13 mouse cellular contexts compared by ENCODE assay signal in genomic region chr7:98483268-98483607, GRCm38 (mm10). TPM values are rescaled to one million over a fixed set of nuclear protein-coding genes. Genes with fewer than 3 reads are reported as not detected.
DNase-seq lines count a peak whose midpoint lies in the region; ATAC-seq lines count a peak whose summit lies in the region.
"Had no signal": no experiment of that assay in that cellular context is flagged by ENCODE, and none has a peak within 500 bp of the region (broad histone marks: within the 10 kb centered on the region; RNA-seq: fewer than 3 reads in every experiment).

No protein-coding gene starts in this region.

- H3K27me3 ChIP-seq in kidney, embryonic 14.5 days (ENCODE audit: control insufficient read depth, insufficient read depth, low read length): no peaks in the 10 kb centered on the region
- H3K27me3 ChIP-seq in intestine, embryonic 16.5 days (replicated peaks; ENCODE audit: control insufficient read depth, insufficient read depth, low read length): 0 out of 2 replicates have a peak, but pooled peaks cover 2% of the 10 kb centered on the region
- H3K27me3 ChIP-seq in stomach, embryonic 16.5 days (ENCODE audit: control insufficient read depth, insufficient read depth, low read length): no peaks in the 10 kb centered on the region
- H3K27me3 ChIP-seq in hindbrain, embryonic 12.5 days: peaks cover 5% of the 10 kb centered on the region

- DNase-seq in kidney, adult 8-10 months: no peak
- peak; percentile 19 for DNase-seq in thymus, postnatal 14 days
- DNase-seq in thymus, postnatal 36 days: no peak
- DNase-seq in right cerebral cortex, postnatal 25 days: no peak
- DNase-seq: adrenal gland, postnatal 25 days; right cerebral cortex, postnatal 14 days had no signal

- no peak overlapping the region; the same call in 1 of the 2 replicates for H3K4me2 ChIP-seq in kidney, embryonic 14.5 days (replicated peaks; ENCODE audit: low read depth, low read length)
- no peak overlapping the region; the same call in 1 of the 2 replicates for H3K4me2 ChIP-seq in intestine, embryonic 16.5 days (ENCODE audit: low read depth, low read length)
- H3K4me2 ChIP-seq in stomach, embryonic 16.5 days (ENCODE audit: low read depth, low read length): 0 out of 2 replicates have a peak overlapping the region, but pooled peaks have one; percentile 4
- no peak overlapping the region for H3K4me2 ChIP-seq in hindbrain, embryonic 12.5 days (replicated peaks)
- H3K4me2 ChIP-seq: hindbrain, embryonic 15.5 days; limb, embryonic 12.5 days had no signal

- H3K36me3 ChIP-seq in kidney, embryonic 14.5 days (ENCODE audit: control insufficient read depth, insufficient read depth, low read length): no peaks in the 10 kb centered on the region
- H3K36me3 ChIP-seq in intestine, embryonic 16.5 days (ENCODE audit: control insufficient read depth, insufficient read depth, low read length): no peaks in the 10 kb centered on the region
- no peaks in the 10 kb centered on the region for H3K36me3 ChIP-seq in stomach, embryonic 16.5 days (ENCODE audit: control insufficient read depth, insufficient read depth, low read length)
- no peaks in the 10 kb centered on the region for H3K36me3 ChIP-seq in hindbrain, embryonic 12.5 days
- H3K36me3 ChIP-seq: hindbrain, embryonic 15.5 days; limb, embryonic 12.5 days had no signal

- no peaks in the 10 kb centered on the region for H3K9me3 ChIP-seq in kidney, embryonic 14.5 days (ENCODE audit: control insufficient read depth, low read length)
- no peaks in the 10 kb centered on the region for H3K9me3 ChIP-seq in intestine, embryonic 16.5 days (ENCODE audit: control insufficient read depth, low read length)
- H3K9me3 ChIP-seq in stomach, embryonic 16.5 days (replicated peaks; ENCODE audit: control insufficient read depth, low read length): no peaks in the 10 kb centered on the region
- H3K9me3 ChIP-seq in hindbrain, embryonic 12.5 days (replicated peaks): no peaks in the 10 kb centered on the region
- H3K9me3 ChIP-seq: hindbrain, embryonic 15.5 days; limb, embryonic 12.5 days had no signal

- 34% methylated on average over 8 of the region's 8 CpGs for WGBS in kidney, embryonic 14.5 days
- WGBS in intestine, embryonic 16.5 days: 24% methylated on average over 8 of the region's 8 CpGs
- 24% methylated on average over 8 of the region's 8 CpGs for WGBS in stomach, embryonic 16.5 days
- WGBS in hindbrain, embryonic 12.5 days: 38% methylated on average over 8 of the region's 8 CpGs

- H3K27ac ChIP-seq in kidney, embryonic 14.5 days (ENCODE audit: low read depth, low read length): peak overlapping the region; percentile 73; the same call in 1 of the 2 replicates
- peak overlapping the region; percentile 69 for H3K27ac ChIP-seq in intestine, embryonic 16.5 days (ENCODE audit: low read length)
- H3K27ac ChIP-seq in stomach, embryonic 16.5 days (ENCODE audit: low read length): peak overlapping the region; percentile 81
- H3K27ac ChIP-seq in hindbrain, embryonic 12.5 days: no peak overlapping the region
- H3K27ac ChIP-seq: hindbrain, embryonic 15.5 days; limb, embryonic 12.5 days had no signal

- no peak overlapping the region for H3K4me3 ChIP-seq in kidney, embryonic 14.5 days (ENCODE audit: low read length)
- H3K4me3 ChIP-seq in intestine, embryonic 16.5 days (ENCODE audit: low read length): no peak overlapping the region
- no peak overlapping the region for H3K4me3 ChIP-seq in stomach, embryonic 16.5 days (replicated peaks; ENCODE audit: low read length)
- H3K4me3 ChIP-seq in hindbrain, embryonic 12.5 days: no peak overlapping the region
- H3K4me3 ChIP-seq: hindbrain, embryonic 15.5 days; limb, embryonic 12.5 days had no signal

- H3K4me1 ChIP-seq in kidney, embryonic 14.5 days (ENCODE audit: control insufficient read depth, insufficient read depth, low read length): peaks cover 23% of the 10 kb centered on the region
- H3K4me1 ChIP-seq in intestine, embryonic 16.5 days (ENCODE audit: control insufficient read depth, insufficient read depth, low read length): peaks cover 19% of the 10 kb centered on the region
- peaks cover 25% of the 10 kb centered on the region for H3K4me1 ChIP-seq in stomach, embryonic 16.5 days (ENCODE audit: control insufficient read depth, insufficient read depth, low read length)
- H3K4me1 ChIP-seq in hindbrain, embryonic 12.5 days: peaks cover 13% of the 10 kb centered on the region

- H3K9ac ChIP-seq in kidney, embryonic 14.5 days (ENCODE audit: low read depth, low read length): 0 out of 2 replicates have a peak overlapping the region, but pooled peaks have one; percentile 28
- H3K9ac ChIP-seq in intestine, embryonic 16.5 days (ENCODE audit: low read depth, low read length): peak overlapping the region; percentile 47
- peak overlapping the region; percentile 40 for H3K9ac ChIP-seq in stomach, embryonic 16.5 days (ENCODE audit: low read length)
- no peak overlapping the region for H3K9ac ChIP-seq in hindbrain, embryonic 12.5 days
- H3K9ac ChIP-seq: hindbrain, embryonic 15.5 days; limb, embryonic 12.5 days had no signal

- no peak for ATAC-seq in kidney, embryonic 14.5 days (ENCODE audit: low FRiP score, low TSS enrichment)
- ATAC-seq in intestine, embryonic 16.5 days: 0 out of 2 replicates have a peak, but pooled peaks have one; percentile 27
- ATAC-seq in stomach, embryonic 16.5 days (ENCODE audit: insufficient read depth, low FRiP score): no peak
- ATAC-seq in hindbrain, embryonic 12.5 days (ENCODE audit: low FRiP score): no peak

RNA-seq across cellular contexts. Expression of gene Lrrc32, which starts 5.8 kb away (rescaled TPM):
- 9.5 and 13.7 TPM in 2 replicates for polyA plus RNA-seq in kidney, embryonic 14.5 days (2014; fragmentation: Nextera tagmentation; extraction: Ambion mirVana)
- polyA plus RNA-seq in intestine, embryonic 16.5 days (2015; fragmentation: Nextera tagmentation; extraction: Ambion mirVana): 11.3 and 13.7 TPM in 2 replicates
- polyA plus RNA-seq in stomach, embryonic 16.5 days (2015; fragmentation: Nextera tagmentation; extraction: Ambion mirVana): 9.5 and 13.9 TPM in 2 replicates
- polyA plus RNA-seq in hindbrain, embryonic 12.5 days (2016; fragmentation: Nextera tagmentation; extraction: Ambion mirVana): 4.9 and 6.3 TPM in 2 replicates

RNA-seq across cellular contexts. Expression of gene Gucy2d, which starts 43.0 kb away (rescaled TPM):
- not detected in 2 replicates for polyA plus RNA-seq in kidney, embryonic 14.5 days (2014; fragmentation: Nextera tagmentation; extraction: Ambion mirVana)
- 2.2 and 3.7 TPM in 2 replicates for polyA plus RNA-seq in intestine, embryonic 16.5 days (2015; fragmentation: Nextera tagmentation; extraction: Ambion mirVana)
- polyA plus RNA-seq in stomach, embryonic 16.5 days (2015; fragmentation: Nextera tagmentation; extraction: Ambion mirVana): 0.12 TPM in 1 of 2 replicates, not detected in the other
- 0.22 TPM in 1 of 2 replicates, not detected in the other for polyA plus RNA-seq in hindbrain, embryonic 12.5 days (2016; fragmentation: Nextera tagmentation; extraction: Ambion mirVana)
- polyA plus RNA-seq: cortical plate, adult 2 months had no signal
